Mouse (Mus musculus): ENCODE results near the gene Slc7a4. TPM values are rescaled to one million over a fixed set of nuclear protein-coding genes. Genes with fewer than 3 reads are reported as not detected.

Slc7a4 gene
- polyA plus RNA-seq, 1 experiment from 2014 or later = 10.9 TPM

- no peaks in the 10 kb centered on the region; the same call in 1 of the 2 replicates for H3K9me3 ChIP-seq (replicated peaks)
- no peak overlapping the region for H3K9ac ChIP-seq
- no peak overlapping the region for H3K4me2 ChIP-seq
- peaks cover 14% of the 10 kb centered on the region for H3K27me3 ChIP-seq (replicated peaks)
- H3K27ac ChIP-seq (ENCODE audit: poor library complexity, severe bottlenecking) = no peak overlapping the region
- no peaks in the 10 kb centered on the region for H3K36me3 ChIP-seq
- 56% methylated on average over 2 of the region's 2 CpGs for WGBS
- no peaks in the 10 kb centered on the region for H3K4me1 ChIP-seq (replicated peaks)
- no peak overlapping the region for H3K4me3 ChIP-seq
- ATAC-seq (ENCODE audit: insufficient number of reproducible peaks, low FRiP score) = no peak
These were observed 40.4 kb downstream of the Slc7a4 start for GRCm38 (mm10) chr16:17542632-17543031.

- Histone ChIP-seq H3K27ac (ENCODE audit: poor library complexity, severe bottlenecking) (no peak overlapping the region), H3K4me3 (no peak overlapping the region), H3K9ac (no peak overlapping the region), H3K4me2 (no peak overlapping the region), H3K9me3 (replicated peaks) (0 out of 2 replicates have a peak, but pooled peaks cover 2% of the 10 kb centered on the region), H3K27me3 (replicated peaks) (peaks cover 14% of the 10 kb centered on the region), H3K4me1 (replicated peaks) (peaks cover 3% of the 10 kb centered on the region; the same call in 1 of the 2 replicates), H3K36me3 (no peaks in the 10 kb centered on the region)
- ATAC-seq (ENCODE audit: insufficient number of reproducible peaks, low FRiP score) = no peak
- WGBS = 80% methylated on average over 3 of the region's 3 CpGs
These were observed 46.4 kb downstream of the Slc7a4 start for GRCm38 (mm10) chr16:17536584-17536983.

- no peak for ATAC-seq (ENCODE audit: insufficient number of reproducible peaks, low FRiP score)
- H3K9ac ChIP-seq = no peak overlapping the region
- 59% methylated on average over 14 of the region's 14 CpGs for WGBS
These were observed 50.2 kb downstream of the Slc7a4 start for GRCm38 (mm10) chr16:17532676-17533329.

GRCm38 (mm10) chr16:17532271-17532670 lies 50.7 kb downstream of the Slc7a4 start:
- Histone ChIP-seq H3K27ac (ENCODE audit: poor library complexity, severe bottlenecking) (no peak overlapping the region), H3K9me3 (replicated peaks) (0 out of 2 replicates have a peak, but pooled peaks cover 2% of the 10 kb centered on the region), H3K4me2 (no peak overlapping the region), H3K9ac (no peak overlapping the region), H3K4me3 (no peak overlapping the region), H3K27me3 (replicated peaks) (no peaks in the 10 kb centered on the region), H3K4me1 (replicated peaks) (peaks cover 16% of the 10 kb centered on the region), H3K36me3 (peaks cover 16% of the 10 kb centered on the region)
- ATAC-seq (ENCODE audit: insufficient number of reproducible peaks, low FRiP score) = no peak
- WGBS = 40% methylated on average over 4 of the region's 4 CpGs

More at GRCm38 (mm10) chr16:17532676-17533329, 50.2 kb downstream of the Slc7a4 start:
- Histone ChIP-seq H3K36me3 (peaks cover 11% of the 10 kb centered on the region), H3K27me3 (replicated peaks) (no peaks in the 10 kb centered on the region), H3K4me1 (replicated peaks) (peaks cover 16% of the 10 kb centered on the region), H3K9me3 (replicated peaks) (0 out of 2 replicates have a peak, but pooled peaks cover 2% of the 10 kb centered on the region), H3K4me3 (no peak overlapping the region), H3K4me2 (no peak overlapping the region), H3K27ac (ENCODE audit: poor library complexity, severe bottlenecking) (no peak overlapping the region)

- peak within 1 kb of the TSS; percentile 85 for H3K9ac ChIP-seq
- WGBS = under 1% methylated on average over 67 of the region's 67 CpGs
- H3K4me3 ChIP-seq = peak within 1 kb of the TSS; percentile 70
- no peaks in the 10 kb centered on the region for H3K27me3 ChIP-seq (replicated peaks)
- H3K36me3 ChIP-seq = peaks cover 31% of the 10 kb centered on the region
- H3K4me2 ChIP-seq = peak within 1 kb of the TSS; percentile 90
- ATAC-seq (ENCODE audit: insufficient number of reproducible peaks, low FRiP score) = peak; percentile 96
- H3K4me1 ChIP-seq (replicated peaks) = peaks cover 16% of the 10 kb centered on the region
- H3K27ac ChIP-seq (ENCODE audit: poor library complexity, severe bottlenecking) = peak within 1 kb of the TSS; percentile 92
- H3K9me3 ChIP-seq (replicated peaks) = no peaks in the 10 kb centered on the region
These were observed 52.2 kb downstream of the Slc7a4 start, which contains the start of gene Thap7 for GRCm38 (mm10) chr16:17530640-17531288. Thap7 (minus strand) TSS chr16:17531136.

GRCm38 (mm10) chr16:17529981-17530586 lies 52.9 kb downstream of the Slc7a4 start:
- H3K27ac ChIP-seq (ENCODE audit: poor library complexity, severe bottlenecking) = peak overlapping the region; percentile 92
- WGBS = 16% methylated on average over 17 of the region's 17 CpGs
- ATAC-seq (ENCODE audit: insufficient number of reproducible peaks, low FRiP score) = no peak

GRCm38 (mm10) chr16:17528276-17528675 lies 54.7 kb downstream of the Slc7a4 start:
- no peak for ATAC-seq (ENCODE audit: insufficient number of reproducible peaks, low FRiP score)
- H3K4me1 ChIP-seq (replicated peaks) = peaks cover 16% of the 10 kb centered on the region
- no peaks in the 10 kb centered on the region for H3K27me3 ChIP-seq (replicated peaks)
- H3K9ac ChIP-seq = no peak overlapping the region
- H3K4me3 ChIP-seq = no peak overlapping the region
- no peak overlapping the region for H3K4me2 ChIP-seq
- H3K36me3 ChIP-seq = peaks cover 53% of the 10 kb centered on the region
- 88% methylated on average over 13 of the region's 13 CpGs for WGBS
- no peak overlapping the region for H3K27ac ChIP-seq (ENCODE audit: poor library complexity, severe bottlenecking)
- no peaks in the 10 kb centered on the region for H3K9me3 ChIP-seq (replicated peaks)

More at GRCm38 (mm10) chr16:17529981-17530586, 52.9 kb downstream of the Slc7a4 start:
- H3K9me3 ChIP-seq (replicated peaks) = no peaks in the 10 kb centered on the region
- peaks cover 38% of the 10 kb centered on the region for H3K36me3 ChIP-seq
- peak overlapping the region; percentile 70 for H3K4me3 ChIP-seq
- peak overlapping the region; percentile 90 for H3K4me2 ChIP-seq
- peak overlapping the region; percentile 85 for H3K9ac ChIP-seq
- peaks cover 16% of the 10 kb centered on the region for H3K4me1 ChIP-seq (replicated peaks)
- H3K27me3 ChIP-seq (replicated peaks) = no peaks in the 10 kb centered on the region

GRCm38 (mm10) chr16:17527606-17528005 lies 55.4 kb downstream of the Slc7a4 start:
- Histone ChIP-seq H3K4me3 (no peak overlapping the region), H3K4me1 (replicated peaks) (peaks cover 16% of the 10 kb centered on the region), H3K27me3 (replicated peaks) (no peaks in the 10 kb centered on the region), H3K27ac (ENCODE audit: poor library complexity, severe bottlenecking) (no peak overlapping the region), H3K4me2 (no peak overlapping the region), H3K9me3 (replicated peaks) (no peaks in the 10 kb centered on the region), H3K36me3 (peaks cover 60% of the 10 kb centered on the region), H3K9ac (no peak overlapping the region)
- ATAC-seq (ENCODE audit: insufficient number of reproducible peaks, low FRiP score) = no peak

- Histone ChIP-seq H3K27me3 (replicated peaks) (no peaks in the 10 kb centered on the region), H3K9me3 (replicated peaks) (no peaks in the 10 kb centered on the region), H3K4me1 (replicated peaks) (peaks cover 10% of the 10 kb centered on the region), H3K36me3 (peaks cover 74% of the 10 kb centered on the region), H3K4me3 (no peak overlapping the region), H3K4me2 (no peak overlapping the region), H3K27ac (ENCODE audit: poor library complexity, severe bottlenecking) (no peak overlapping the region), H3K9ac (no peak overlapping the region)
- WGBS = 91% methylated on average over 6 of the region's 6 CpGs
- no peak for ATAC-seq (ENCODE audit: insufficient number of reproducible peaks, low FRiP score)
These were observed 56.8 kb downstream of the Slc7a4 start for GRCm38 (mm10) chr16:17526223-17526622.

GRCm38 (mm10) chr16:17525524-17525923 lies 57.5 kb downstream of the Slc7a4 start:
- no peak overlapping the region for H3K27ac ChIP-seq (ENCODE audit: poor library complexity, severe bottlenecking)
- H3K4me1 ChIP-seq (replicated peaks) = peaks cover 10% of the 10 kb centered on the region
- no peak for ATAC-seq (ENCODE audit: insufficient number of reproducible peaks, low FRiP score)
- WGBS = 81% methylated on average over 3 of the region's 3 CpGs
- no peaks in the 10 kb centered on the region for H3K27me3 ChIP-seq (replicated peaks)
- no peak overlapping the region for H3K4me2 ChIP-seq
- H3K4me3 ChIP-seq = no peak overlapping the region
- peaks cover 81% of the 10 kb centered on the region for H3K36me3 ChIP-seq
- H3K9me3 ChIP-seq (replicated peaks) = no peaks in the 10 kb centered on the region
- no peak overlapping the region for H3K9ac ChIP-seq

- H3K27ac ChIP-seq (ENCODE audit: poor library complexity, severe bottlenecking) = no peak overlapping the region
- ATAC-seq (ENCODE audit: insufficient number of reproducible peaks, low FRiP score) = no peak
- H3K4me2 ChIP-seq = no peak overlapping the region
- no peaks in the 10 kb centered on the region for H3K4me1 ChIP-seq (replicated peaks)
- H3K9me3 ChIP-seq (replicated peaks) = no peaks in the 10 kb centered on the region
- H3K4me3 ChIP-seq = no peak overlapping the region
- peaks cover 95% of the 10 kb centered on the region for H3K36me3 ChIP-seq
- 93% methylated on average over 11 of the region's 11 CpGs for WGBS
- no peaks in the 10 kb centered on the region for H3K27me3 ChIP-seq (replicated peaks)
- no peak overlapping the region for H3K9ac ChIP-seq
These were observed 58.9 kb downstream of the Slc7a4 start for GRCm38 (mm10) chr16:17524156-17524555.

Data from heart, embryonic 12.5 days (tissue).